Mouse (Mus musculus) lung, postnatal 10 days (tissue): ENCODE results near the gene Ctnnb1.
A peak's percentile ranks its signal among the peaks of the same experiment; 100 is the strongest.

Experiments used
- DNase-seq: peaks from one replicate; pipeline ENCODE4 v3.0.0; 2021

The Ctnnb1 gene

GRCm38 (mm10) chr9:120963720-120964119, 34.7 kb downstream of the Ctnnb1 start:
- no peak for DNase-seq

- no peak for DNase-seq
Measured at GRCm38 (mm10) chr9:120964224-120964623, 35.2 kb downstream of the Ctnnb1 start.

GRCm38 (mm10) chr9:120965007-120965406, 36.0 kb downstream of the Ctnnb1 start:
- no peak for DNase-seq

- DNase-seq: no peak
Measured at GRCm38 (mm10) chr9:120973026-120973515, 44.1 kb downstream of the Ctnnb1 start.

GRCm38 (mm10) chr9:120974209-120974608, 45.2 kb downstream of the Ctnnb1 start:
- DNase-seq: no peak

GRCm38 (mm10) chr9:120976158-120976557, 47.1 kb downstream of the Ctnnb1 start:
- peak; percentile 83 for DNase-seq

GRCm38 (mm10) chr9:120976856-120977255, 47.8 kb downstream of the Ctnnb1 start:
- DNase-seq: no peak

GRCm38 (mm10) chr9:120981777-120982176, 52.8 kb downstream of the Ctnnb1 start:
- DNase-seq: no peak

GRCm38 (mm10) chr9:120983849-120984248, 54.8 kb downstream of the Ctnnb1 start:
- DNase-seq: no peak

GRCm38 (mm10) chr9:120984509-120984908, 55.5 kb downstream of the Ctnnb1 start:
- DNase-seq: no peak

GRCm38 (mm10) chr9:120985009-120985408, 56.0 kb downstream of the Ctnnb1 start:
- no peak for DNase-seq

- DNase-seq: no peak
Measured at GRCm38 (mm10) chr9:120985524-120985923, 56.5 kb downstream of the Ctnnb1 start.

- no peak for DNase-seq
Measured at GRCm38 (mm10) chr9:120986255-120986654, 57.2 kb downstream of the Ctnnb1 start.

- no peak for DNase-seq
Measured at GRCm38 (mm10) chr9:120986994-120987393, 58.0 kb downstream of the Ctnnb1 start.

GRCm38 (mm10) chr9:120988088-120988487, 59.1 kb downstream of the Ctnnb1 start:
- DNase-seq: no peak

- peak; percentile 48 for DNase-seq
Measured at GRCm38 (mm10) chr9:120989806-120990700, 61.0 kb downstream of the Ctnnb1 start.

- DNase-seq: no peak
Measured at GRCm38 (mm10) chr9:120991801-120992200, 62.8 kb downstream of the Ctnnb1 start.

- no peak for DNase-seq
Measured at GRCm38 (mm10) chr9:120993004-120993403, 64.0 kb downstream of the Ctnnb1 start.

GRCm38 (mm10) chr9:120994223-120995155, 65.5 kb downstream of the Ctnnb1 start:
- DNase-seq: no peak

GRCm38 (mm10) chr9:120998696-120999095, 69.7 kb downstream of the Ctnnb1 start:
- DNase-seq: no peak

GRCm38 (mm10) chr9:121000641-121001320, 71.8 kb downstream of the Ctnnb1 start:
- peak; percentile 86 for DNase-seq

- peak; percentile 80 for DNase-seq
Measured at GRCm38 (mm10) chr9:121001681-121002540, 72.9 kb downstream of the Ctnnb1 start.
